Mouse (Mus musculus) cortical plate, adult 2 months (tissue): Measurements from ENCODE around the gene 4931409K22Rik.

Source experiments
- CTCF ChIP-seq: fragments of 200-500 bp; IDR thresholded peaks from 2 replicates; pipeline ENCODE4 v1.5.1; 2011; ENCODE audit warnings: mild to moderate bottlenecking, control low read depth, low read length; ENCODE audit not compliant: insufficient read depth; ENCODE audit errors: extremely low read depth
- POLR2A ChIP-seq: fragments of 200-500 bp; IDR thresholded peaks from 2 replicates; pipeline ENCODE4 v1.6.1; 2011; ENCODE audit warnings: mild to moderate bottlenecking, low read length, control low read depth; ENCODE audit not compliant: insufficient read depth; ENCODE audit errors: extremely low read depth

GRCm38 (mm10) chr5:24604080-24604655 lies 47.6 kb upstream of the 4931409K22Rik start:
- TF ChIP-seq POLR2A, result no peak
- TF ChIP-seq CTCF, result no peak
